Mouse (Mus musculus) kidney, embryonic 14.5 days (tissue): Measurements from ENCODE around the gene Alcam. TPM values are rescaled to one million over a fixed set of nuclear protein-coding genes. Genes with fewer than 3 reads are reported as not detected.

ENCODE experiments used
- ATAC-seq: fragments of 200-750 bp; cut with Nextera tagmentation; 2 replicates; pipeline ENCODE4 v1.8.0; 2017; ENCODE audit warnings: moderate number of reproducible peaks, mild to moderate bottlenecking, moderate TSS enrichment, moderate library complexity; ENCODE audit not compliant: low FRiP score, low TSS enrichment
- H3K27ac ChIP-seq: fragments of 300-500 bp; sonication (generic); 2 replicates; pipeline ENCODE4 v1.5.1; 2014; ENCODE audit warnings: low read depth, mild to moderate bottlenecking, low read length, moderate library complexity, mixed read lengths
- H3K27me3 ChIP-seq: fragments of 300-500 bp; sonication (generic); 2 replicates; pipeline ENCODE4 v1.6.1; 2014; ENCODE audit warnings: mild to moderate bottlenecking, low read length; ENCODE audit not compliant: control insufficient read depth, insufficient read depth
- H3K36me3 ChIP-seq: fragments of 300-500 bp; sonication (generic); 2 replicates; pipeline ENCODE4 v1.6.1; 2014; ENCODE audit warnings: low read length, mixed read lengths; ENCODE audit not compliant: control insufficient read depth, insufficient read depth
- H3K4me1 ChIP-seq: fragments of 300-500 bp; sonication (generic); 2 replicates; pipeline ENCODE4 v1.6.1; 2014; ENCODE audit warnings: low read length, mixed read lengths; ENCODE audit not compliant: control insufficient read depth, insufficient read depth
- H3K4me2 ChIP-seq: fragments of 300-500 bp; sonication (generic); replicated peaks from 2 replicates; pipeline ENCODE4 v1.6.1; 2014; ENCODE audit warnings: low read depth, mild to moderate bottlenecking, low read length
- H3K4me3 ChIP-seq: fragments of 300-500 bp; sonication (generic); 2 replicates; pipeline ENCODE4 v1.5.1; 2014; ENCODE audit warnings: mild to moderate bottlenecking, low read length
- H3K9ac ChIP-seq: fragments of 300-500 bp; sonication (generic); 2 replicates; pipeline ENCODE4 v1.6.1; 2014; ENCODE audit warnings: low read depth, mild to moderate bottlenecking, low read length, moderate library complexity
- H3K9me3 ChIP-seq: fragments of 300-500 bp; sonication (generic); 2 replicates; pipeline ENCODE4 v1.6.1; 2016; ENCODE audit warnings: low read length; ENCODE audit not compliant: control insufficient read depth
- WGBS: fragments of 180-500 bp; shearing (Covaris S2); extraction: QIAGEN DNeasy Blood & Tissue Kit; methylation state at CpG from one replicate; pipeline ENCODE4 v1.1.7; 2014; 5-methylcytosine and 5-hydroxymethylcytosine counted together
- polyA plus RNA-seq: library from polyadenylated mRNA; unstranded; fragments of >200 nt; fragmentation: Nextera tagmentation; extraction: Ambion mirVana; gene quantifications from 2 replicates; pipeline ENCODE4 v1.2.1, GENCODE M21; 2014

Alcam gene
- polyA plus RNA-seq, 1 experiment from 2014 or later, result 101 TPM

DNA sequence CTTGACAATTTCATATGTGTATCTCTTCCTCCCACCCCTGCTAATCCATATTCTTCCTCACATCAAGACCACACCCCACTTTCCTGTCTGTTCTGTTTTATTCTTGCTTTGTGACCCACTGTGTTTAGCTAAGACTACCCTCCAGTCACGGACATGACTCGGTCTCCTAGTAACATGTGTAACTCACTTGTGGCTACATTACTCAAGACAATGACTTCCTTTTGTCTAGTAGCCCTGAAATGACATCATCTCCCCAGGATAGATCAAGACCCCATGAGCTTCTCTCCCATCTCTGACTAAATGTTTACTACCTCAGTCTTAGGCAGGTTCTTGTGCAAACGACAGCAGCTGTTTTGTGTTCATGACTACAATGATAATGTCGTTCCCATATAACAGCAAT, 231.0 kb downstream of the Alcam start:
- Histone ChIP-seq H3K27ac (no peak overlapping the region), H3K27me3 (no peaks in the 10 kb centered on the region), H3K4me1 (no peaks in the 10 kb centered on the region), H3K4me2 (no peak overlapping the region), H3K36me3 (no peaks in the 10 kb centered on the region), H3K9ac (no peak overlapping the region), H3K4me3 (no peak overlapping the region), H3K9me3 (no peaks in the 10 kb centered on the region)
- ATAC-seq, result no peak
- WGBS, result 87% methylated on average over 4 of the region's 4 CpGs

DNA sequence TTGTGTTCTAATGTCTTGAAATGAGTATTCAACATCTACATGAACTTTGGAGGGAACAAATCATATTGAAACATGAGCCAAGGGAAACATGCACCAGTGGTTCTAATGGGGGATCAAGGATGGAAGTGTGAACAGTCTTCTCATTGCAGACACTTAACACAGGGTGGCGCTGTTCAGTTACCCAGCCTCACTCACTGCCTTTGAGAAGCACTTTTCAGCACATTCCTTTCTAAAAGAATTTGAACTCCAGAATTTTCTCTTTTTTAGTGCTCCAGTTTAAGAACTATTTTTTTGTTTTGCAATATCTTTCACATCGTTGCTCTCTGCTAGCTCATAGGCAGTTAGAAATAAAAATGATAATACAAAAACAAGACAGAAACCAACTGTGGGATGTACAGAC, 234.8 kb downstream of the Alcam start:
- peak; percentile 73; the same call in 1 of the 2 replicates for ATAC-seq
- Histone ChIP-seq H3K9me3 (no peaks in the 10 kb centered on the region), H3K27me3 (no peaks in the 10 kb centered on the region), H3K9ac (no peak overlapping the region), H3K36me3 (no peaks in the 10 kb centered on the region), H3K4me3 (no peak overlapping the region), H3K27ac (no peak overlapping the region), H3K4me2 (no peak overlapping the region), H3K4me1 (no peaks in the 10 kb centered on the region)
- WGBS, result 22% methylated on average over 2 of the region's 2 CpGs

DNA sequence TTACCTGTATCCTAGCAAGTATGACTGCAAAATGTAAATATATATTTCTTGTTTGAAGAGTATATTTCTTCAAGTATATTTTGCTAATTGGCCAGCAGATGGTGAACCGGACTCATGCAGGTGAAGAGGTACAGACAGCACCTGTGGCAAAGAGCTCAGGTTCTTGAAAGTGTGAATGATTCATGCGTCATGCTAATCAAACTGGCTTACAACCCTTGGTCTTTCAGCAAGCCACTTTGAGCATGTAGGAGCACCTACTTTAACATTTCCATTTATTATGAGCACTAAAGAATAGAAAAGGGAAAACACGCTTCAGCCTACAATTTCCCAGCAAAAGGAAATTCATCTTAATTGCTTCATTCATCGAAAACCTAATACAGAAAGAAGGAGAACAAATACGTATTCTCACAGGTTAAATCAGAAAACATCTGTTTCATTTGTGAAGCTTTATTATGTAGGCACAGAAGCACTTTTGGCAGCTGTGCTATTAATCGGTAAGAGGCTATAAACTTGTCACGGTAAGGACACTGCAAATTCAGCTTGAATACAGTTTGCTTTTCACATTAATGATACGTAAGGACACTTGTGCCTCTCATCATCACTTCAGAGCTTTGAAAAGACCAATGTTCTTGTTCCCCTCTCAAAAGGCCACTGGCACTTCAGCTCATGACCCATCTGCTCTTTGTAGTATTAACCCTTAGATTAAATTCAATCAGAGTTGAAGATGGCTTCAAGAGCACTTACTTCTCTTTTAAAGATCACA, 242.8 kb downstream of the Alcam start:
- ATAC-seq, result no peak
- Histone ChIP-seq H3K9me3 (no peaks in the 10 kb centered on the region), H3K36me3 (peaks cover 2% of the 10 kb centered on the region; the same call in 1 of the 2 replicates), H3K4me2 (no peak overlapping the region), H3K27ac (no peak overlapping the region), H3K4me3 (no peak overlapping the region), H3K27me3 (no peaks in the 10 kb centered on the region), H3K4me1 (no peaks in the 10 kb centered on the region), H3K9ac (no peak overlapping the region)
- WGBS, result 79% methylated on average over 8 of the region's 8 CpGs

DNA sequence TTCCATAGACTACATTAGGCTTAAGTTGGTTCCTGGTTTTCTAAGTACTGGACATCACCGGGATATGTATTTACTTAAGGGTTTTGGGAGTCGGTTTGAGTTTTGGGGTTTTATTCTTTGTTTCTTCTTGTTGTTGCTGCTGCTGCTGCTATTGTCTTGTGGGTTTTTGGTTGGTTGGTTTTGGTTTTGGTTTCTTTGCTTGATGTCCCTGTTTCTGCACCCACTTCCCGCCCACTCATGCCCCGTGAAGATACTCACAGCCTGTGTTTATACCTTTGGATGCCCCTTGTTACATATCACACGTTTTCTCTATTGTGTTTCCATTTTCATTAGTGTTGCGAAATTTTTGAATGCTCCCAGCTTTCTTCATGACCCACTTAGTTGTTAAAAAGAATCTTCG, 253.8 kb downstream of the Alcam start:
- H3K9ac ChIP-seq, result no peak overlapping the region
- no peaks in the 10 kb centered on the region for H3K27me3 ChIP-seq
- no peak overlapping the region for H3K4me2 ChIP-seq
- no peak overlapping the region for H3K4me3 ChIP-seq
- 92% methylated on average over 7 of the region's 7 CpGs for WGBS
- H3K9me3 ChIP-seq, result no peaks in the 10 kb centered on the region
- no peak overlapping the region for H3K27ac ChIP-seq
- no peak for ATAC-seq
- H3K4me1 ChIP-seq, result no peaks in the 10 kb centered on the region
- peaks cover 34% of the 10 kb centered on the region for H3K36me3 ChIP-seq
